Mouse (Mus musculus) urinary bladder, postnatal 14 days (tissue): Measurements from ENCODE around the gene Mri1.

Experiments used
- DNase-seq: peaks from one replicate; pipeline ENCODE4 v3.0.0; 2021; ENCODE audit warnings: low spot score

Mri1 gene

DNA sequence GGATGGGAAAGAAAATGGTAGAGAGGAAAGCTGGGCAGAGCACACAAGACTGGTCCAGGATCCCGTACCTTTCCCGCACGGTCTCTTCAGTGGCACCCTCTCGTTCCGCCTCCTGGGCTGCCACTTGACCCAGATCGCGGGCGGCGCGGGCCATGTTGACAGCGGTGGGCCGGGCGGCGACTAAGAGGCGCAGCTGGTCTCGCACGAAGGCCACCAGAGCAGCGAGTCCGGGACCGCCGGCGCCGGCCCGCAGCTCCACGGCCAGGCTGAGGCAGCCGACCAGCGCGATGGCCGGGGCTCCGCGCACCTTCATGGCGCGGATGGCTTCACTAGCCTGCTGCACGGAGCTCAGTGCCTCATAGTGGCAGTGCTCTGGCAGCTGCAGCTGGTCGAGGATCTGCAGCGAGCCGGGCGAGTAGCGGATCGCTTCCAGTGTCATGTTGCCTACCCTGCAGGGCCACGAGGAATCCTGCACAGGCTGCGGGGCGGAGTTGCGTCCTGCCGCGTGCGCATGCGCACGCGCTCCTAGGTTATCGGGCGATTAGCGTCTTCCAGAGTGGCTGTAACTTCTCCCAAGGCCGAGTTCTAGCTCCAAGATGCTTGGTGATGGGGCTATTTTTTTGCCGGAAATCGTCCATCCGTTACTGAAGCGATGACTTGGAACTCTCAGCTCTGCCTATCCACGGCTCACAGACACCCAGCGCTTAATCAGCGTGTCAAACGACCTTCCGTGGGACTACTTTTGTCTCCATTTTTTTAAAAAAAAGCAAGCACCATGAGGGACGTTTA, at the start of gene Mri1:
TSS of gene Mri1 (minus strand) at position 505 of the 789 bp plus-strand sequence.
- DNase-seq, result peak; percentile 83

DNA sequence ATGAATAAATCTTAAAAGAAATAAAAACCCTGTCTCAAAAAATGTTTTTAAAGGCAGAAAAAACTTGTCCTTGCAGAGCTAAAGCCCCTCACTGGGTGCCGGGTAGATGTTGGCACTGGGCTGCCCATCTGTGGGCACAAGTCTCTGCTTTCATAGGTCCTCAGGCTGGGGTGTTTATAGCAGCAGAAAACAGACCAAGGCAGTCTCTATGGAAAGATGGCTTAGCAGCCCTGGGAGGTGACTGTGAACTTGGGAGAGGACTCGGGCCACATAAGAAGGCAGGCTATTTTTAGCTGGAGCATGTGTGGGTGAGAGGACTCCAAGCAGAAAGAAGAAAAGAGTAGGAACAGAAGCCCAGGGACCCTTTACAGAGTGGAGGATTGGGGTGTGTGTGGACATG, 46.8 kb upstream of the Mri1 start:
- no peak for DNase-seq

DNA sequence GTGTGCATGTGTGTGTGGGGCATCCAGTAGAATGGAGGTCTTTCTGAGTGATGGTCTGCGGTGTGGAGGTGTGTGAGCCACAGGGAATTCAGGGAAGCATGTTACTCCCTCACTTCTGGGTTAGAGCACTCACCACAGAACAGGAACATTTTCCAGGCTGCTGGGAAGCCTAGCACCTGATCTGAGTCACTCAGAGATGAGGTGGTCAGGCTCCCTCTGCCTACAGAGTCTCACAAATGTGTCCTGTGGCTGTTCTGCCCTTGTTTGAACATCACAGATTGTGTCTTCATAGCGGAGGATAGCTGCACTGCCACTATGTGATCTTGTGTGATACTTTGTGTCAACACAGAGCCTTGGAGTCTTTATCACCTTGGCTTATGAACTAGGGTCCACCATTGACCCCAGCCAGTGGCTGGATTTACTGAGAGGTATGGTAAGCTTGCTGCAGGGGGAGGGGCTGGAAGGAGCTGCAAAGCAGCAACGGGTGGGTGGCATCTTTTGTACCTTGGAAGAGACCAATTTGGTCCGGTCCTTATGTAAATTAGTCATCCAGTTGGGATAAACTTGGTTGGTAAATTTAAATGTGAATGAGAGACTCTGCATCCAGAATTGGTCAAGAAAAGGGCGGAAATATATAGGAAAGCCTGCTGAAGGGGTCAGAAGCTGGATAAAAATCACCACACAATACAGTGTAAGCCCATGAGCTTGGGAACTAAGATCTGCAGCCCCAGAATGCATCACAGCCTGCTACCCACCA, 40.1 kb upstream of the Mri1 start:
- DNase-seq, result no peak

DNA sequence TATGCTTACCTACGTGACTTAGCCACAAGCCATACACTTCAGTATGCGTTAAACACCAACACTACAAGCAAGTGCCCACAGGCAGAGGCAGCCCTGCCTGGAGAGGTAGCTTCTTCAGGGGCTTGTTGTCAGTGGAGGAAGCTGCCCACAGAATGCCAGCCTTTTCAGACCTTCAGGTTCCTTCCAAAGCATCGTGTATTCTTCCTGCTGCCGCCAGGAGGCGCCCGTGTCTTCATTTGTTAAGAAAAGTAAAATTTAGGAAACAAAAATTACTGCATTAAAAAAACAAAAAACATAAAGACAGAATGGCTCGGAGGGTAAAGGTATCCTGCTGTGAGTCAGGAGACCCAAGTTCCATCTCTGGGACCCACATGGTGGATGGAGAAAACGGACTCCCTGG, 34.6 kb upstream of the Mri1 start:
- peak; percentile 48 for DNase-seq

DNA sequence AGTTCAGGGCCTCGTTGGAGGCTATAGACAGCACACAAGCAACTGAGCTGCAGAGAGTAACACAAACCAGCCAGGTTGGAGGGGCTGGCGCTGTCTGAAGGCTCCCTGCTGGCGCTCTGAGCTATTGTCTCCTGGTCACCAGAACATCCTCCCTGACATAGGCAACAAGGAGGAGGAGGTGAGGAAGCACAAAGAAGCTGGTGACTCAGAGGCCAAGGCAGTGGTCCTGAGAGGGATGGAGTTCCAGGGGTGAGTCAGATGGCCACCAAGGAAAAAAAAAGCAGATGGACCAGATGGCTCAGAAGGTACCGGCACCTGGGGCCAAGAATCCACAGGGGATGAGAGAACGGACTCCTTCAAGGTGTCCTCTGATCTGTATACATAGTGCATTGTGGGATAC, 34.0 kb upstream of the Mri1 start:
- DNase-seq, result no peak

DNA sequence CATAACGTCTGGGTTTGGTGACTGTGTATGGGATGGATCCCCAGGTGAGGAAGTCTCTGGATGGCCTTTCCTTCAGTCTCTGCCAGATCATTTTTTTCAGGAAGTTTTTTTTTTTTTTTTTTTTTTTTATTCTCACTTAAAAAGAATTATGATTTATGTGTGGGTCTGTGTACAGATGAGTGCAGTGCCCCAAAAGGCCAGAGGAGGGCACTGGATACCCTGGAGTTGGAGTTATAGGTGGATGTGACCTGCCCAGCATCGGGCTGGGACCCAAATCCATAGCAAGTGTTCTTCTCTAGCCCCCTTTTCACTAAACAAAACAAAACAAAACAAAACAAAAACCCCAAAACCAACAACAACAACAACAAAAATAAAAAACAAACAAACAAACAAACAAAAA, 31.8 kb upstream of the Mri1 start:
- no peak for DNase-seq

DNA sequence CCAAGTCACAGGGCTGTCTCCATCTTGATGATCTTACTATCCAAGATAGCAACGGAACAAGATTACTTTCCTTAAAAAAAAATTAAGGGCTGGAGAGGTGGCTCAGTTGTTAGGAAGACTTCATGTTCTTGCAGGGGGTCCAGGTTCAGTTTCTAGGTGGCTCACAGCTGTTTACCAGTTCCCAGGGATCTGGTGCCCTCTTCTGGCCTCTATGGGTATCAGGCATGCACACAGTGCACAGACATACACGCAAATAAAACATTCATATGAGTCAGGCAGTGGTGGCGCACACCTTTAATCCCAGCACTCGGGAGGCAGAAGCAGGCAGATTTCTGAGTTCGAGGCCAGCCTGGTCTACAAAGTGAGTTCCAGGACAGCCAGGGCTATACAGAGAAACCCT, 28.5 kb upstream of the Mri1 start:
- peak; percentile 34 for DNase-seq

DNA sequence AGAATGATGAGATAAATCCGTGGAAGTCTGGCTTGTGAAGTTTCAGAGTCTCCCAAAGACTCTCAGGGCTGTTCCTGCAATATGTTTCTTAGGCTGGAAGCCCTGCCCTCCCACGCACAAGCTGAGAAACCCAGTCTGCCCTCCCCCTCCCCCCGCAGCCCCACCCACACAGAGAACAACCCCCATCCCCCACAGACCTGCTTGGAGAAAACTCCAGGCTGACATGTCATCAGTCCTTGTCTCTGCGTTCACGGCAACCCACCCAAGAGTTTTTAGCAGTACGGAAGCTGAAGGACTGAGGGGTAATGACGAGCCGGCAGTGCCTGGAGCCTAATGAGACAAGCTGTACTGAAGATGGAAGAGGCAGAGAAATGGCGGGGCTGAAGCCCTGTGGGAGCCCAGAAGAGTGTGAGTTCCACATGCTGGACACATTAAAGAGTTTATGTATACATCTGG, 27.5 kb upstream of the Mri1 start:
- DNase-seq, result peak; percentile 19

DNA sequence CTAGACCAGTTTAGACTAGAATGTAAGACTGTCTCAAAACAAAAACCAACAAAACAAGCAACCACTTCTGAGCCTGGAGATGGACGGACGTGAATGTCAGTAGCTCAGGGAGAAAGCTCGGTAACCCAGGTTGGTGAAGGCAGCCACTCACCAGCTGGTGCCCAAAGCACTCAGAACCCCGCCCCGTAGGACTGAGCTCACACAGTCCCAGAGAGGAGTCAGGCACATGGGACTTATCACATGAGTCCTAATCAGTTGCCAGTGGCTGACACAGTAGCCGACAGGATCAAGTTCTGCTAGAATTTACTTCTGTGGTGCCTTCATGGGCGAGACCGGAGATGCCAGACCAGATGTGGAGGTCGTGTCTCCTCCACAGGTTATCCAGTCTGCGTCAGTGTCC, 23.7 kb upstream of the Mri1 start:
- DNase-seq, result no peak

DNA sequence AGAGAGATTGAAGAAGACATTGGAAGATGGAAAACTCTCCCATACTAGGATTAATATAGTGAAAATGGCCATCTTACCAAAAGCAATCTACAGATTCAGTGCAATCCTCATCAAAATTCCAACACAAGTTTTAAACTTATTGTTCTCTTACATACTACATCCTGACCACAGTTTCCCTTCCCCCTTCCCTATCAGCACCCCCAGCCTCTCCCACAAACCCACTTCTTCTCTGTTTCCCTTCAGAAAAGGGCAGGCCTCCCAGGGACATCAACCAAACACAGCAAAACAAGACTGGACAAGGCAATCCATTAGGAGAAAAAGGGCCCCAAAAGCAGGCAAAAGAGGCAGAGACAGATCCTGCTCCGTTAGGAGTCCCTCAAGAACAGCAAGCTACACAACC, 19.3 kb upstream of the Mri1 start:
- DNase-seq, result no peak

DNA sequence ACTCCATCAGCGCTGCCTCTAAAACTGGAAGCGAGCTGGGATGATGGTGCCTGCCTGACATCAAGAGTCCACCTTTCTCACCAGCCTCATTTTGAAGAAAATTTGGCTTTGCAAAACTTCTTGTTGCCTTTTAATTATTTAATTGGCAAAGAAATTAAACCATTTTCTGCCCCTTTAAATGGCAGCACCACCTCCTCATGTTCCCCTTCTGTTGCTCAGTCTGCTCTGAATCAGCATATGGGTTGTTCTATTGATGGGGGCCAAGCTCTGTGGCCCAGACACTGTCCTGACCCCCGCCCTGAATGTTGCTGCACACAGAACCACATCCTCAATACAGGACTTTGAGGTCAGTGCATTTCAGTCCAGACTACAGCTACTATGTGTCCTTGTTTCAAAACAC, 16.8 kb upstream of the Mri1 start:
- no peak for DNase-seq

DNA sequence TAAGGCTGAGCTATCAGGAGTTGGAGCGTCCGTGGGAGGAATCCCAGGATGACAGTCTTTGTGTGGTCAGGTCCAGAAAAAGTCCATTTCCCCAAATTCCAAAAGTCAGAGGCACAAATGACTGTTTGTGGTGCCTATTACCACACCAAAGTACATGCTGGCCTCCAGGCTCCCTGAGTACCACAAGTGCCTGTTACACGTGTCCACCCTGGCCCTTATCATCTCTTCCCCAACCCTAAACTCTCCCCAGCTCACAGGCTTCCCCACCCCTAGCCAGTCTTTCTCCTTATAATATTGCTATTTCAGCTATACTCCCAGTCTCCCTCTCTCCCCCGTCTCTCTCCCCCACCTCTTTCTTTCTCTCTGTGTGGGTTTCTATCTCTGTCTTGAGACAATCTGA, 15.2 kb upstream of the Mri1 start:
- DNase-seq, result no peak

DNA sequence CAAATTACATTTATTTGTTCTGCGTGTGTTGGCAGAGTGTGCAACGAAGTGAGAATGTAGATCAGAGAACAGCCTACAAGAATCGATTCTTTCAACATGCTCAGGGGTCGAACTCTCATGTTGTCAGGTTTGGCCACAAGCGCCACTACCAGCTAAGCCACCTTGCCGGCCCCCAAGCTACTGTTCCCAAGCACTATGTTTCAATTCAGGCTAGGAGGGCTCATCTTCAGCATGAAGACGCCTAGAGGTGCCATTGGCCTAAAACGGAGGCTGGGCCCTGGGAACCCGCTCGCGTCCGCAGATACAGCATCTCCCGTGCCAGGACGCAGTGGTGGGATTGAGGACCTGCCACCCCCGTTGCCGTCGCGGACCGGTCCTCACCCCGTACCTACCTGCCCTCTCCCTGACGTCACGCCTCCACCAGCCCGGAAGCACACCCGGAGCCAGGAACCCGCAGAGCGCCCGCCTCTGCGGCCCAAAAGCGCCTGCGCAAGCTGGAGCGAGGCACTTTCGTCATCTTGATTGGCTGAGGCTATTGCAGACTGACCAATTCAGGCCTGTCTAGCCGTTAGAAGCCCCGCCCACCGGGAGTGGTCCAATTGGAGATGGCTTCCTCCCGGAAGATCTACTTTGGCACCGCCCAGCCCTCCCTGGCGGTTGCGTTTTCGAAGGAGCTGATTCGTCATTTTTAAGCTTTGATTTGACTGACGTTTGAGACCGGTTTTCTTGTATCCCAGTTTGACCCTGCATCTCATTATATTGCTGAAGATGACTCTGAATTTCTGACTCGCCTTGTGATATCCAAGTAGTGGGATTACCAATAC, 13.0 kb upstream of the Mri1 start, which contains the start of gene Ccdc130:
TSS of gene Ccdc130 (minus strand) at position 431 of the 824 bp plus-strand sequence.
- DNase-seq, result peak; percentile 100

DNA sequence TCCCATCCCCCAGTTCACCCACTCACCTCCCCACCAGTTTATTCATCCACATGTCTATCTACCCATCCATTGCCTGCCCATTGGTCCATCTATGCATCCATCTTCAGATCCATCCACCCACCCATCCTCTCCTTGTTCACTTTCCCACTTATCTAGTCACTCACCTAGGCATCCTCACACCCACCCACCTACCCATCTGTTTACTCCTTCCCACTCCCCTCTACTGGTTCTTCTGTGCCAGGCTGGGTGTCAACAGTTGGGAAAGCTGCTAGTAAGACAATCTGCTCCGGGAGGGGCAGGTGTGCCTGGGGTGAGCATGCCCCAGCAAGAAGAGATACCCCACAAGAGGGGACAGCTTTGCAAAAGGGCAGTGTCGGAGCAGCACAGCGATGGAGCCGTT, 4.0 kb upstream of the Mri1 start:
- no peak for DNase-seq

DNA sequence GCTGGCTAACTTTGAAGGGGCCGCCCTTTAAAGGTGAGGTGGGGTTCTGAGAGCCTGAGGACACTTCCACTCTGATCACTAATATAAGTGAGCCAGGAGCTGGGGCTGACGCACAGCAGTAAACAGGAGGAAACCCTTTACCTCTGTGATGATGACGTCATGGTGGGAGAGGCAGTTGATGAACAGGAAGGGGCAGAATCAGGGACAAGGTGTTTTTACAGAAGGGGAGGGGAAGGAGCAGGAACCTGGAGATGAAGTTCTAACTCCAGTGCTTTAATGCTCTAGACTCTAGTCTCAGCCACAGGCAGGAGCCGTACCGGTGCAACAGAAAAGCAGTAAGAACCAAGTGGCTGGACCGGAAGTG, 686 bp downstream of the Mri1 start:
- DNase-seq, result peak; percentile 60

DNA sequence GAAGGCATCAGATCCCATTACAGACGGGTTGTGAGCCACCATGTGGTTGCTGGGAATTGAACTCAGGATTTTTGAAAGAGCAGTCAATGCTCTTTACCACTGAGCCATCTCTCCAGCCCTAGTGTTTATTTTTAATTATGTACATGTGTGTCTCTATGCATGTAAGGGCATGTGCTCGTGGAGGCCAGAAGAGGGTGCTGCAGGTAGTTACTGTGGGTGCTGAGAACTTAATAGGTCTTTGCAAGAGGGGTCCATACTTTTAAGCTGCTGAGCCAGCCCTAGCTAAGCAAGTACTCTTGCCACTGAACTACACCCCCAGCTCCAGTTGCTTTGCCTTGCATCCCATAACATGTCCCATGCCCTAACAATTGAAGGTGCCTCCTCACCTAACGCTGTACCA, 1.3 kb downstream of the Mri1 start:
- no peak for DNase-seq

DNA sequence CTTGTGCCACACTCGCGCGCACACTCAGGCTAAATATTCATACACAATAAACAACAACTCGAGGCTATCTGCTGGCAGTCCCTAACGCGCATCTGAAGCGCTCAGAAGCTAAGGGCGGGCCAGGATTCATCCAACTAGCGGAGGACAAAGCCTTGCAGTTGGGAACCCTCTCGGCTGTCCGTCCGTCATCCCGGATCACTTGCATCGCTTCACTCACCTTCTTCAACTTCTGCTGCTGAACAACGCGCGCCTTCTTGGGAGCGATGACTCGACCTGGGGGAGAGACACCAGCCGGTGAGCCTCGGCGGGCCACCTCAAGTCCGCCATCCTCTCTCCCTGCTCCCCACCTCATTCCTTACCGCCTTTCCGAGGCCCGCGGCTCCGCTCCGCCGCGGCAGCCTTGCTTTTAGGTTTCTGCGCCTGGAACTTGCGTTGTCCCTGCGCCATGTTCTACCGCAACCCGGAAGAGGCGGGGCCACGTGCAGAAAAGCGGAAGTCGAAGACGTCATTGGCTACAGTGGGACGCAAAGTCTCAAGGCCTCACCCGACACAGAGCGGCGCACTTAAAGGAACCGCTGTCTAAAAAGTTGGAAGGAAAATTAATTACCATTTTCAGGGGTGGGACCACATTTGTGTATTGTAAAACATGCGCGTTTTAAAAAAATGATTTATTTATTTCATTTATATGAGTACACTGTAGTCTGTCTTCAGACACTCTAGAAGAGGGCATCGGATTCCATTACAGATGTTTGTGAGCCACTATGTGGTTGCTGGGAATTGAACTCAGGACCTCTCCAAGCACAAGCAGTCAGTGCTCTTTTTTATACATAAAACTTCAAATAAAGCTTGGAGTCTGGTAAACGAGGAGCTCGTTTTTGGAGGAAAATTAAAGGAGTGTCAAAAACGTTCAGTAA, 7.6 kb downstream of the Mri1 start, which contains the start of gene D8Ertd738e:
TSS of gene D8Ertd738e (minus strand) at position 463 of the 914 bp plus-strand sequence.
- peak; percentile 88 for DNase-seq

DNA sequence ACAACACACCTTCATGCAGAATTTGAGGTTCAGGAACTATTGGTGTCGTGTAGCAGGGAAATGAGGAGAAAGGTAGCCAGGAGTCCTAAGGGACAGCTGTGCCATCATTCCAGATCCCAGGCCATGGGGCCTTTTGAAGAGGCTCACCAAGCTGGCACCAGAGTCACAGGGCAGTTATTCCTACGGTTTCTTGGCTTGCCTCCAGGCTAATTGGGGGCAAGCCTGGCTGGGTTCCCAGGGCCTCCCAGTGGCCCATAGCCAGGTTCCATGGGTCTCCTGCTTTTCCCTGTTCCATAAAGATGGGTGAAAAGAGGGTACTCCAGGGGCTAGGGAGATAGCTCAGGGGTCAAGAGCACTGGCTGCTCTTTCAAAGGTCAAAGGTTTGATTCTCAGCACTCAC, 15.3 kb downstream of the Mri1 start:
- DNase-seq, result no peak

DNA sequence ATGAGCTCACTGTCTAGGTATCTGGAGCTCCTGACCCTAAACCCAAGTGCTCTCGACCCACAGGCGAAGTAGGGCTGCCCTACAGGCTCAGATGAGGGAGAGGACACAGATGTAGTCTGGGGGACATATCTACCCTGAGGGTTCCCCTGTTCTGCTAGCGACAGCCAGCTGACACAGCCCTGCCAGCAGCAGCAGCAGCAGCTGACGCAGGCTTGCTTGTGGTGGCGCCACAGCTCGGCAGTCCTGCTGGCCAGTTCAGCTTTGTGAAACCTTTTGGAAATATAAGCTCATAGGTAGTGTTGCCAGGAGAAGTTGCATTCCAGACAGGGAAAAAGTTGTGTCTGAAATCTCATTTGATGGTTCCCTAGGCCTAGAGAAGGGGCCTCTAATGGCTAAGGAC, 16.0 kb downstream of the Mri1 start:
- no peak for DNase-seq

DNA sequence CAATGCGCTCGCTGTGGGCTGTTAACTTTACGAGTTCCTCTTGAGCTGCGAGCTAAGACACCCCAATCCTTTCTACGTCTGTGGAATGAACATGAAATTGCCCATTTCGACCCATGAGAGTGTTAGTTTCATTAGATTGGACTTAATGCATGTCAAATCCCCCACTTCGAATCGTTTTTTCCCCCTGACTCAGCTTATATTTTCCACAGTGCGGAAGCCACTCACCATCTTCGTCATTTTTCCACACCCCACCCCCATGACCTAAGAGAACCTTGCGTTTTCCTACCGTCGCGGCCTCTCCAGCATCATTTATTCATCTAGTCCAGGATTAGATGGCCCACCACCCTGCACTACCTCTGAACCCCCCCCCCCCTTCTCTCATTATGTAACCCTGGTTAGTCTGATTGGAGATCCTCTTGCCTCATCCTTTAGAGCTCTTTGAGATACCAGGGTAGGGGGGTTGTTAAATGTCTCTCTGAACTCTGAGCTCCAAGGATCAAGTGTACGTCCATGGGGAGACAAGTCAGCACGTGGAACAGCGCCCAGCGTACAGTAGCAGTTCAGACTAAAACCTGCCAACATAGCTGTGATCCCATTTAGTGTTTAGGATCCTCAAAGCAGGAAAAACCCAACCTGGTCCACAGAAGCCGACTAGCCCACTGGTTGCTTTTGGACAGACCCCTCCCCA, 19.4 kb downstream of the Mri1 start:
- no peak for DNase-seq

DNA sequence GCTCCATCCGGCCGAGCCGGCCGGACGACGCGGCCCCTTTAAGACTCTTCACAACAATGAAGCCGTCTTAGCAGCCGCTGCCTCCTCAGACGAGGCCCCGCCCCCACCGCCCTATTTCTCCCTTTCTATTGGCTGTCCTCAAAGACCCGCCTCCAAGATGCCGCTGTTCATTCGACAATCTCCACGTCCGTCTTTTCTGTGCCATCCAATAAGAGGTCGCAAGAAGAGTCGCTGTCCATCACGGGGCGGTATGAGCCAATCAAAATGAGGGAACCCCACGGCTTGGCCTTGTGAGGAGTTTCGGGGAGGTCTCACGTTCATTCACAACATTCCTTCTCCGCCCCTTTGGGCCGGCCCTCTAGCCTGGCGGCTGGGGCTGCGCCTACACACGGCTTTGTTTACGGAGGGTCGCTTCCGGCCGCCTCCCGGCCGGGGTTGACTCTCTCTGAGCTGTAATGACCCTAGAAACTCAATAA, 20.1 kb downstream of the Mri1 start, which contains the start of gene Zswim4:
TSS of gene Zswim4 (minus strand) at position 58 of the 476 bp plus-strand sequence.
- peak; percentile 97 for DNase-seq
